Mouse (Mus musculus): Measurements from ENCODE around the gene Trim12a. TPM values are rescaled to one million over a fixed set of nuclear protein-coding genes. Genes with fewer than 3 reads are reported as not detected.
"Not testable (repeated sequence)": the region's sequence is repeated elsewhere in the genome, so short reads cannot be mapped to it uniquely, and the experiment has no call there.

Trim12a gene
- polyA plus RNA-seq, 1 experiment from 2014 or later: 10.8 TPM

GRCm38 (mm10) chr7:104322028-104322427, 6.8 kb upstream of the Trim12a start:
- Histone ChIP-seq H3K9ac (replicated peaks; ENCODE audit: low read depth) (no peak overlapping the region), H3K9me3 (ENCODE audit: low read length) (no peaks in the 10 kb centered on the region), H3K27ac (ENCODE audit: low read length) (no peak overlapping the region), H3K36me3 (ENCODE audit: insufficient read depth, low read length) (no peaks in the 10 kb centered on the region), H3K4me1 (ENCODE audit: insufficient read depth, low read depth, low read length) (no peaks in the 10 kb centered on the region), H3K4me2 (replicated peaks; ENCODE audit: low read depth, low read length) (no peak overlapping the region), H3K27me3 (replicated peaks; ENCODE audit: insufficient read depth, low read length) (no peaks in the 10 kb centered on the region), H3K4me3 (ENCODE audit: low read depth, low read length) (no peak overlapping the region)
- ATAC-seq (no peak), DNase-seq (ENCODE audit: low spot score) (no peak)
- TF ChIP-seq CTCF (IDR thresholded peaks at IDR 0.05) (no peak), EP300 (IDR thresholded peaks at IDR 0.05) (no peak)
- 52% methylated on average over 9 of the region's 9 CpGs for WGBS

GRCm38 (mm10) chr7:104314796-104315353, 391 bp downstream of the Trim12a start:
- peak; percentile 46 for DNase-seq (ENCODE audit: low spot score)
- H3K4me2 ChIP-seq (replicated peaks; ENCODE audit: low read depth, low read length): peak overlapping the region; percentile 46
- TF ChIP-seq EP300 (IDR thresholded peaks at IDR 0.05): no peak
- TF ChIP-seq CTCF (IDR thresholded peaks at IDR 0.05): no peak
- no peaks in the 10 kb centered on the region for H3K36me3 ChIP-seq (ENCODE audit: insufficient read depth, low read length)
- ATAC-seq: peak; percentile 70
- H3K9ac ChIP-seq (replicated peaks; ENCODE audit: low read depth): peak overlapping the region; percentile 17; the same call in 1 of the 2 replicates
- peak overlapping the region; percentile 61; the same call in 1 of the 2 replicates for H3K27ac ChIP-seq (ENCODE audit: low read length)
- WGBS: 8% methylated on average over 15 of the region's 15 CpGs
- peak overlapping the region; percentile 53 for H3K4me3 ChIP-seq (ENCODE audit: low read depth, low read length)
- H3K27me3 ChIP-seq (replicated peaks; ENCODE audit: insufficient read depth, low read length): no peaks in the 10 kb centered on the region
- H3K9me3 ChIP-seq (ENCODE audit: low read length): no peaks in the 10 kb centered on the region
- H3K4me1 ChIP-seq (ENCODE audit: insufficient read depth, low read depth, low read length): no peaks in the 10 kb centered on the region

GRCm38 (mm10) chr7:104291638-104292400, 23.4 kb downstream of the Trim12a start:
- TF ChIP-seq EP300 (IDR thresholded peaks at IDR 0.05): no peak
- TF ChIP-seq CTCF (IDR thresholded peaks at IDR 0.05): no peak
- Histone ChIP-seq H3K27ac (ENCODE audit: low read length) (no peak overlapping the region), H3K4me2 (replicated peaks; ENCODE audit: low read depth, low read length) (no peak overlapping the region), H3K9me3 (ENCODE audit: low read length) (no peaks in the 10 kb centered on the region), H3K4me3 (ENCODE audit: low read depth, low read length) (no peak overlapping the region), H3K4me1 (ENCODE audit: insufficient read depth, low read depth, low read length) (no peaks in the 10 kb centered on the region), H3K9ac (replicated peaks; ENCODE audit: low read depth) (no peak overlapping the region), H3K27me3 (replicated peaks; ENCODE audit: insufficient read depth, low read length) (no peaks in the 10 kb centered on the region), H3K36me3 (ENCODE audit: insufficient read depth, low read length) (no peaks in the 10 kb centered on the region)
- ATAC-seq: no peak
- no peak for DNase-seq (ENCODE audit: low spot score)
- WGBS: 76% methylated on average over 5 of the region's 5 CpGs

- 77% methylated on average over 1 of the region's 1 CpGs for WGBS
- H3K4me1 ChIP-seq (ENCODE audit: insufficient read depth, low read depth, low read length): no peaks in the 10 kb centered on the region
- TF ChIP-seq EP300 (IDR thresholded peaks at IDR 0.05) (no peak), CTCF (IDR thresholded peaks at IDR 0.05) (no peak)
- H3K27me3 ChIP-seq (replicated peaks; ENCODE audit: insufficient read depth, low read length): no peaks in the 10 kb centered on the region
- H3K36me3 ChIP-seq (ENCODE audit: insufficient read depth, low read length): no peaks in the 10 kb centered on the region
- no peaks in the 10 kb centered on the region for H3K9me3 ChIP-seq (ENCODE audit: low read length)
- H3K27ac ChIP-seq (ENCODE audit: low read length): no peak overlapping the region
- DNase-seq (ENCODE audit: low spot score) (no peak), ATAC-seq (no peak)
- no peak overlapping the region for H3K4me3 ChIP-seq (ENCODE audit: low read depth, low read length)
- H3K4me2 ChIP-seq (replicated peaks; ENCODE audit: low read depth, low read length): no peak overlapping the region
- H3K9ac ChIP-seq (replicated peaks; ENCODE audit: low read depth): no peak overlapping the region
Measured at GRCm38 (mm10) chr7:104290641-104291040, 24.6 kb downstream of the Trim12a start.

GRCm38 (mm10) chr7:104287576-104288443, 27.5 kb downstream of the Trim12a start, which contains the start of gene Trim5:
Trim5 (minus strand) TSS chr7:104288094.
- DNase-seq (ENCODE audit: low spot score) (peak; percentile 20), ATAC-seq (peak; percentile 100)
- not testable (repeated sequence) for H3K4me1 ChIP-seq (ENCODE audit: insufficient read depth, low read depth, low read length); H3K9me3 ChIP-seq (ENCODE audit: low read length); H3K27me3 ChIP-seq (replicated peaks; ENCODE audit: insufficient read depth, low read length); H3K36me3 ChIP-seq (ENCODE audit: insufficient read depth, low read length); H3K9ac ChIP-seq (replicated peaks; ENCODE audit: low read depth); H3K27ac ChIP-seq (ENCODE audit: low read length)
- Histone ChIP-seq H3K4me3 (ENCODE audit: low read depth, low read length) (peak within 1 kb of the TSS; percentile 34), H3K4me2 (replicated peaks; ENCODE audit: low read depth, low read length) (peak within 1 kb of the TSS; percentile 39; the same call in 1 of the 2 replicates)
- WGBS: 27% methylated on average over 14 of the region's 14 CpGs

GRCm38 (mm10) chr7:104279361-104279760, 35.9 kb downstream of the Trim12a start:
- DNase-seq (ENCODE audit: low spot score); H3K27ac ChIP-seq (ENCODE audit: low read length); H3K9ac ChIP-seq (replicated peaks; ENCODE audit: low read depth); H3K4me1 ChIP-seq (ENCODE audit: insufficient read depth, low read depth, low read length); H3K4me2 ChIP-seq (replicated peaks; ENCODE audit: low read depth, low read length); H3K27me3 ChIP-seq (replicated peaks; ENCODE audit: insufficient read depth, low read length); H3K4me3 ChIP-seq (ENCODE audit: low read depth, low read length); ATAC-seq; H3K36me3 ChIP-seq (ENCODE audit: insufficient read depth, low read length); H3K9me3 ChIP-seq (ENCODE audit: low read length): not testable (repeated sequence)
- WGBS: 61% methylated on average over 3 of the region's 3 CpGs

- not testable (repeated sequence) for H3K27me3 ChIP-seq (replicated peaks; ENCODE audit: insufficient read depth, low read length); ATAC-seq; H3K9ac ChIP-seq (replicated peaks; ENCODE audit: low read depth); DNase-seq (ENCODE audit: low spot score); H3K4me3 ChIP-seq (ENCODE audit: low read depth, low read length); H3K4me1 ChIP-seq (ENCODE audit: insufficient read depth, low read depth, low read length); H3K27ac ChIP-seq (ENCODE audit: low read length); H3K36me3 ChIP-seq (ENCODE audit: insufficient read depth, low read length); H3K4me2 ChIP-seq (replicated peaks; ENCODE audit: low read depth, low read length); H3K9me3 ChIP-seq (ENCODE audit: low read length)
- 90% methylated on average over 3 of the region's 5 CpGs for WGBS
Measured at GRCm38 (mm10) chr7:104265335-104265734, 49.9 kb downstream of the Trim12a start.

GRCm38 (mm10) chr7:104260380-104260779, 54.9 kb downstream of the Trim12a start:
- not testable (repeated sequence) for ATAC-seq; DNase-seq (ENCODE audit: low spot score); H3K4me3 ChIP-seq (ENCODE audit: low read depth, low read length); H3K27me3 ChIP-seq (replicated peaks; ENCODE audit: insufficient read depth, low read length); H3K4me1 ChIP-seq (ENCODE audit: insufficient read depth, low read depth, low read length); H3K36me3 ChIP-seq (ENCODE audit: insufficient read depth, low read length); H3K9me3 ChIP-seq (ENCODE audit: low read length); H3K9ac ChIP-seq (replicated peaks; ENCODE audit: low read depth); H3K4me2 ChIP-seq (replicated peaks; ENCODE audit: low read depth, low read length); H3K27ac ChIP-seq (ENCODE audit: low read length)
- 82% methylated on average over 4 of the region's 4 CpGs for WGBS
